Mouse (Mus musculus) T-cell, adult 2 months (primary cell): ENCODE data around the gene Olfr761.
"Not testable (repeated sequence)": the region's sequence is repeated elsewhere in the genome, so short reads cannot be mapped to it uniquely, and the experiment has no call there.

Experiments used
- DNase-seq: peaks from one replicate; pipeline ENCODE4 v3.0.0; 2022; ENCODE audit warnings: low spot score

The Olfr761 gene

GRCm38 (mm10) chr17:37952979-37953378 is at the start of gene Olfr761:
TSS of gene Olfr761 (minus strand) at chr17:37953079.
- no peak for DNase-seq

- DNase-seq: no peak
These were observed 42.9 kb upstream of the Olfr761 start for GRCm38 (mm10) chr17:37995635-37996307.

GRCm38 (mm10) chr17:37990453-37990961 is 37.6 kb upstream of the Olfr761 start:
- DNase-seq: no peak

GRCm38 (mm10) chr17:37973591-37973990 is 20.7 kb upstream of the Olfr761 start:
- no peak for DNase-seq

GRCm38 (mm10) chr17:37920248-37920647 is 32.6 kb downstream of the Olfr761 start, which contains the start of gene Olfr128:
TSS of gene Olfr128 (plus strand) at chr17:37920548.
- DNase-seq: no peak

GRCm38 (mm10) chr17:37906821-37907220 is 46.1 kb downstream of the Olfr761 start:
- DNase-seq: not testable (repeated sequence)
